In the genomic region with DNA sequence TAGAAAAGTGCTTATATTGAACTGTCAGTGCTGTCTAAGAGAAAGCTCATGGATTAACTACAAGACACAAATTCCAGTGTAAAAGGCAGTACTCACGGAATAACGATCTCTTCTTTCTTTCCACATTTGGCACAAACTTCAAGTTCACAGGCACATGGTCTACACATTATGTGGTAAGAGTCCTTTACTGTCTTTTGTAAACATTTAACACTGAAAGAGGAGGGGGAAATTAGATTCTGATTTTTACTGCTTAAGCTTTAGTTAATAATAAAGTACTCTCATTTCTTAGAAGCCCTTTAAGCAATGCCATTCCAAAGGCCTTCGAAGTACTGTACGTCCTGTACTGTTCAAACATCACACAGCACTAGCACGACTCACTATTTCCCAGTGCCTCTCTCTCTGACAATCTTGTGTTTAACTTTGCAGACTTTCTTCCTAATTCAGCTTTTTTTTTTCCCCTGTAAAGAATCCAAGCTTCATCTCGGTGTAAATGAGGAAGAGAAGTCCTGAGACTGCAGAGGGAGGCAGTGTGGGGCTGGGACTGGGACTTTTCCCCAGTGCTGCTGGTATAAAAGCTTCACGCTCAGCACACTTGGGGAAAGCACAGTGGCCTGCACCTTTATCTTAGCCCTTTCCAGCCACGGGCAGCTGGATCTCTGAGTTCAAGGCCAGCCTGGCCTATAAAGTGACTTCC, we compare ENCODE assay signal across 14 mouse cellular contexts. TPM values are rescaled to one million over a fixed set of nuclear protein-coding genes. Genes with fewer than 3 reads are reported as not detected.
A peak's percentile ranks its signal among the peaks of the same experiment; 100 is the strongest.
DNase-seq lines count a peak whose midpoint lies in the region; ATAC-seq and TF ChIP-seq lines count a peak whose summit lies in the region.
"Had no signal": no experiment of that assay in that cellular context is flagged by ENCODE, and none has a peak within 500 bp of the region (broad histone marks: within the 10 kb centered on the region; RNA-seq: fewer than 3 reads in every experiment).

No protein-coding gene starts in this region.

- H3K9me3 ChIP-seq in kidney, embryonic 16.5 days (ENCODE audit: low read length) = no peaks in the 10 kb centered on the region
- H3K9me3 ChIP-seq in lung, postnatal 0 days (ENCODE audit: low read length) = no peaks in the 10 kb centered on the region
- H3K9me3 ChIP-seq: neural tube, embryonic 15.5 days had no signal

- peaks cover 9% of the 10 kb centered on the region for H3K4me1 ChIP-seq in kidney, adult 2 months (ENCODE audit: control insufficient read depth, insufficient read depth, low read length)
- no peaks in the 10 kb centered on the region for H3K4me1 ChIP-seq in kidney, embryonic 16.5 days (ENCODE audit: insufficient read depth, low read length)
- no peaks in the 10 kb centered on the region; the same call in 1 of the 2 replicates for H3K4me1 ChIP-seq in lung, postnatal 0 days (ENCODE audit: insufficient read depth, low read depth, low read length)
- H3K4me1 ChIP-seq: neural tube, embryonic 15.5 days had no signal

- no peak overlapping the region for H3K9ac ChIP-seq in kidney, embryonic 16.5 days (replicated peaks; ENCODE audit: low read length)
- no peak overlapping the region for H3K9ac ChIP-seq in lung, postnatal 0 days (replicated peaks; ENCODE audit: low read depth)
- H3K9ac ChIP-seq: neural tube, embryonic 15.5 days had no signal

- WGBS in kidney, adult 2 months = 48% methylated on average over 8 of the region's 8 CpGs
- WGBS in kidney, embryonic 16.5 days = 74% methylated on average over 8 of the region's 8 CpGs
- WGBS in lung, postnatal 0 days = 29% methylated on average over 8 of the region's 8 CpGs

- peaks cover 5% of the 10 kb centered on the region; the same call in 1 of the 2 replicates for H3K36me3 ChIP-seq in kidney, adult 2 months (ENCODE audit: control insufficient read depth, insufficient read depth, low read length)
- peaks cover 21% of the 10 kb centered on the region for H3K36me3 ChIP-seq in kidney, embryonic 16.5 days (ENCODE audit: insufficient read depth, low read length)
- no peaks in the 10 kb centered on the region for H3K36me3 ChIP-seq in lung, postnatal 0 days (ENCODE audit: insufficient read depth, low read length)

- DNase-seq in kidney, adult 2 months = peak; percentile 13
- DNase-seq in 416B (ENCODE audit: low read depth) = peak; percentile 51
- peak; percentile 12 for DNase-seq in adipocyte (ENCODE audit: low spot score)
- DNase-seq in lung, postnatal 0 days (ENCODE audit: low spot score) = peak; percentile 88
- DNase-seq in cerebellum, postnatal 4 days (ENCODE audit: low spot score in 2 of 2) = no peak
- no peak for DNase-seq in ovary, adult 18-20 months (ENCODE audit: low spot score)
- no peak for DNase-seq in B cell, adult 2 months
- DNase-seq: adrenal gland, postnatal 25 days; cerebellum, adult 11 months; kidney, adult 11 months; right cerebral cortex, postnatal 14 days had no signal

- H3K4me3 ChIP-seq in kidney, adult 2 months (ENCODE audit: insufficient read depth, low read depth, low read length) = no peak overlapping the region
- H3K4me3 ChIP-seq in kidney, embryonic 16.5 days (ENCODE audit: low read length) = no peak overlapping the region
- no peak overlapping the region for H3K4me3 ChIP-seq in lung, postnatal 0 days (ENCODE audit: low read depth, low read length)
- H3K4me3 ChIP-seq: neural tube, embryonic 15.5 days had no signal

- TF ChIP-seq POLR2A in kidney, adult 2 months (IDR thresholded peaks at IDR 0.05; ENCODE audit: low read depth, low read length) = no peak

- H3K27me3 ChIP-seq in kidney, adult 2 months (replicated peaks; ENCODE audit: control insufficient read depth, insufficient read depth, low read length) = no peaks in the 10 kb centered on the region
- no peaks in the 10 kb centered on the region for H3K27me3 ChIP-seq in kidney, embryonic 16.5 days (ENCODE audit: insufficient read depth, low read length)
- no peaks in the 10 kb centered on the region for H3K27me3 ChIP-seq in lung, postnatal 0 days (replicated peaks; ENCODE audit: insufficient read depth, low read length)
- H3K27me3 ChIP-seq: neural tube, embryonic 15.5 days had no signal

- ATAC-seq in kidney, embryonic 16.5 days (ENCODE audit: low FRiP score, low TSS enrichment) = no peak
- ATAC-seq in lung, postnatal 0 days = peak; percentile 94
- ATAC-seq: midbrain, embryonic 16.5 days had no signal

- H3K27ac ChIP-seq in kidney, adult 2 months (ENCODE audit: insufficient read depth, low read depth, low read length) = peak overlapping the region; percentile 50; the same call in 1 of the 2 replicates
- H3K27ac ChIP-seq in kidney, embryonic 16.5 days (ENCODE audit: low read length) = no peak overlapping the region
- peak overlapping the region; percentile 79 for H3K27ac ChIP-seq in lung, postnatal 0 days (ENCODE audit: low read length)
- H3K27ac ChIP-seq: neural tube, embryonic 15.5 days had no signal

- H3K4me2 ChIP-seq in kidney, embryonic 16.5 days (replicated peaks; ENCODE audit: low read depth, low read length) = no peak overlapping the region
- H3K4me2 ChIP-seq in lung, postnatal 0 days (replicated peaks; ENCODE audit: low read depth, low read length) = no peak overlapping the region
- H3K4me2 ChIP-seq: neural tube, embryonic 15.5 days had no signal

- no peak for TF ChIP-seq CTCF in kidney, adult 2 months (conservative IDR thresholded peaks at IDR 0.05; ENCODE audit: insufficient read depth, insufficient read length, low read depth, low read length)
- no peak for TF ChIP-seq CTCF in lung, postnatal 0 days (IDR thresholded peaks at IDR 0.05)

- peak; percentile 100 for TF ChIP-seq EP300 in lung, postnatal 0 days (IDR thresholded peaks at IDR 0.05)

RNA-seq across cellular contexts. Expression of a gene that starts 54.0 kb away (rescaled TPM):
- 3.8 and 7.3 TPM in 2 replicates for polyA plus RNA-seq in kidney, adult 2 months (2012; rRNA removed)
- polyA plus RNA-seq in kidney, embryonic 16.5 days (2015; fragmentation: Nextera tagmentation; extraction: Ambion mirVana) = 67.0 and 68.6 TPM in 2 replicates
- 44.3 and 47.4 TPM in 2 replicates for polyA plus RNA-seq in lung, postnatal 0 days (2015; fragmentation: Nextera tagmentation; extraction: Ambion mirVana)

RNA-seq across cellular contexts. Expression of a gene that starts 54.2 kb away (rescaled TPM):
- polyA plus RNA-seq in kidney, adult 2 months (2012; rRNA removed) = 10.5 and 11.1 TPM in 2 replicates
- polyA plus RNA-seq in kidney, embryonic 16.5 days (2015; fragmentation: Nextera tagmentation; extraction: Ambion mirVana) = 21.0 and 26.5 TPM in 2 replicates
- polyA plus RNA-seq in lung, postnatal 0 days (2015; fragmentation: Nextera tagmentation; extraction: Ambion mirVana) = 44.1 and 49.8 TPM in 2 replicates

Comparison
In these comparisons a context has a peak if more than half of its experiments do, and no peak if none do; other contexts are left out.
1. DNase-seq: peak in kidney, adult 2 months (single experiment), 416B (single experiment), adipocyte (single experiment) and lung, postnatal 0 days (single experiment); none in cerebellum, postnatal 4 days (0 of 2), ovary, adult 18-20 months (single experiment) and B cell, adult 2 months (0 of 2).